Mouse (Mus musculus) granulocyte monocyte progenitor cell, adult 5-6 weeks (primary cell): ENCODE results near the gene Cyp2d9. TPM values are rescaled to one million over a fixed set of nuclear protein-coding genes. Genes with fewer than 3 reads are reported as not detected.
"Not testable (repeated sequence)": the region's sequence is repeated elsewhere in the genome, so short reads cannot be mapped to it uniquely, and the experiment has no call there.

Experiments
- ATAC-seq: replicated peaks from 2 replicates; pipeline ENCODE4 v1.8.0; 2016; ENCODE audit warnings: mild to moderate bottlenecking, moderate TSS enrichment, inconsistent platforms; ENCODE audit not compliant: poor library complexity, severe bottlenecking
- total RNA-seq, 2 experiments: library from RNA; stranded (forward) in 1 of 2; stranded (reverse) in 1 of 2; fragments of 200-712, 200-1000 nt in 1 of 2; fragments of >200 nt in 1 of 2; fragmentation: Nextera tagmentation in 1 of 2; gene quantifications; 2 replicates each; pipeline ENCODE4 v1.2.3; 2014 to 2017

Cyp2d9 gene
- total RNA-seq, 2 experiments from 2014 or later, result not detected

DNA sequence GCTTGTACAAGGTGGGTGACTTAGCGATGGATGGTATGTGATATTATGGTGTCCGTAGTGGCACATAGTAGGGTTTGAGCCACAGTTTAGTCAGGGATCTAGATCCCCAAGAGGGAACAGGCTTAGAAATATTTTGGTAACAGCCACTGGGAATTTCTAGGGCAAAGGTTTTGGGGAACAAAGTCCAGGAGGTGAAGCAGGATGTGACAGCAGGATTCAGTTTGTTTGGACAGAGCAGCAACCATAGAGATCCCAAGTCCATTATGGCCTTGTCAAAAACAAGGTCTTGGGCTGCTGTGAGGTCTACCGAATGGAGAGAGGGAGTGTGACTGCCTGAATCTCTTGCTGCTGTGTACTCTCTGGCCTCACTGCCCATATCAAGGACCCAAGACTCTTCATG lies 10.4 kb downstream of the Cyp2d9 start:
- no peak for ATAC-seq

DNA sequence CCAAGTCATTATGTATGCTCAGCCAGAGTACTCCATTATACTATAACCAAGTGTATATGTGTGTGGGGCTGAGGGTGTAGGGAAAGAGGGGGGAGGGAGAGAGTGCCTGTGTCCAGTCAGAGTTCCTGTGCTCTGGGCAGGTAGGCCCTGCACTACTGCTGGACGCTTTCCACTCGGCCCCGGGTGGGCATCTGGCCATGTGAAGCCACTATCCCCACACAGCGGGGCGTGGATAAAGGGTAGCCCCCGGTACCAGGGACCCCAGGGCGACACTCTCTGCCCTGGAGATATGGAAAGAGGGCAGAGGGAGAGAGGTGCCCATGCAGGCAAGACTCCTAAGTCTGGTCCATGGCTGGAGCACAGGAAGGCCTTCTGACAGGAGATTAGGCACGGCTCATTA lies 12.0 kb downstream of the Cyp2d9 start:
- no peak for ATAC-seq

DNA sequence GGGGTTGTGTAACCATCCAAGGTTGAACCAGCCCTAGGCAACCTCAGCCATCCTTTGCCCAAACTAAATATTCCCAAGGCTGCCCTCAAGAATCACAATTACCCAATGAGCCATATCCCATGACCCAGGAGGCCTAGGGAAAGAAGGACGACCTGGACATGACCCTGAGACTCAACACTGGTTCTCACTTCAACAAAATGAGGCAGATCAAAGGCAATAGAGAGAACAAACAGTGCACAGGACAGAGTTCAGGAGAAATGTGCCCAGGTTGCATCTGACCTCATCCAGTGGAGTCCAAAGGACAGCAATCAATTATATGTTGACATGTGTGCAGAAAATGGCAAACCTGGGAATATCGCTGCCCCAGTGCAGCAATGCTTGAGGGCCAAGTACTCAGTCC lies 16.8 kb downstream of the Cyp2d9 start:
- not testable (repeated sequence) for ATAC-seq

DNA sequence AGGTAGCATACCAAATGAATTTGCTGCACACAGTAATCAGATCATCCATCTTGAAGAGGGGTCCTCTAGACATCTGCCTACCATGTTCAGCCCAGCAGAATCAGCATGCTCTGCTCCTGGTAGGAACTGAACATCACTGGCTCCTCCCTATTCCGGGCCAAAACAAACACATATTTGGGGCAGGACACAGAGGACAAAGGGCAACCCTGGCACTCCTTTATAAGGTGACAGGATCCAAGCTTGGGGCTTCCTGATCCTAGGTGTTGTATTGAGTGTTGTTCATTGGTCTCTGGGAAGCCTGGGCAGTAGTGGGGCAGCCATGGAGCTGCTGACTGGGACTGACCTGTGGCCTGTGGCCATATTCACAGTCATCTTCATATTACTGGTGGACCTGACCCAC lies 18.9 kb downstream of the Cyp2d9 start:
- ATAC-seq, result not testable (repeated sequence)

DNA sequence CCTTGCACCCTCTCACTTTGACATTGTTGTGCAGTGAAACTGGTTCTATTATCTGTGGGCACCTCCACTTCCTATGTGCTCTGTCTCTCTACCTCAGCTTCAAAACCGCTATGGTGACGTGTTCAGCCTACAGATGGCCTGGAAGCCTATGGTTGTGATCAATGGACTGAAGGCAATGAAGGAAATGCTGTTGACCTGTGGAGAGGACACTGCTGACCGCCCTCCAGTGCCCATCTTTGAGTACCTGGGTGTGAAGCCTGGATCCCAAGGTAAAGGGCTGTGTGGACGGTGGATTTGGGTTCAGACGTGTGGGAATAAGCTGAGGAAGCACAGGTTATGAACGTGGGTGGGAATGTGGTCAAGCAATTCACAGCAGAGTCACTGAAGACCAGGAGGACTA lies 20.3 kb downstream of the Cyp2d9 start:
- not testable (repeated sequence) for ATAC-seq

DNA sequence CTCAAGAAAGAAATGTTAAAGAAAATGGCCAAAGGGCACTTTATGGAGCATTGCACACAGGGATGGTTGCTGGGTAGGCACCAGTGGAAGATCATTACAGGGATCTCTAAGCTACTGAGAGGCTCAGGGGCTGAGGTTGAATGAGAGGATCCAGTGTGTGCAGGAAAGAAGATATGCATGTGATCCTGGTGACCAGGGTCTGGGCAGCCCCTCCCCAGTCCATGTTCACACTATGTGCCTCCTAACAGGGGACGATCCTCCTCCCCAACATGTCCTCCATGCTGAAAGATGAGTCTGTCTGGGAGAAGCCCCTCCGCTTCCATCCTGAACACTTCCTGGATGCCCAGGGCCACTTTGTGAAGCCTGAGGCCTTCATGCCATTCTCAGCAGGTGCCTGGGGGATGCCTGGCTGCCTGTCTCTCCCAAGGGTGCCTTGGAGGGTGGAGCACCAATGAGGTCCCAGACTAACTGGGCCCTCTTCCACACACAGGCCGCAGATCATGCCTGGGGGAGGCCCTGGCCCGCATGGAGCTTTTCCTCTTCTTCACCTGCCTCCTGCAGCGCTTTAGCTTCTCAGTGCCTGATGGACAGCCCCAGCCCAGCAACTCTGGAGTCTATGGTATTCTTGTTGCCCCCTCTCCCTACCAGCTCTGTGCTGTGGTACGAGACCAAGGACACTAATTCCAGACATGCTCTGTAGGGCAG lies 23.0 kb downstream of the Cyp2d9 start:
- not testable (repeated sequence) for ATAC-seq

DNA sequence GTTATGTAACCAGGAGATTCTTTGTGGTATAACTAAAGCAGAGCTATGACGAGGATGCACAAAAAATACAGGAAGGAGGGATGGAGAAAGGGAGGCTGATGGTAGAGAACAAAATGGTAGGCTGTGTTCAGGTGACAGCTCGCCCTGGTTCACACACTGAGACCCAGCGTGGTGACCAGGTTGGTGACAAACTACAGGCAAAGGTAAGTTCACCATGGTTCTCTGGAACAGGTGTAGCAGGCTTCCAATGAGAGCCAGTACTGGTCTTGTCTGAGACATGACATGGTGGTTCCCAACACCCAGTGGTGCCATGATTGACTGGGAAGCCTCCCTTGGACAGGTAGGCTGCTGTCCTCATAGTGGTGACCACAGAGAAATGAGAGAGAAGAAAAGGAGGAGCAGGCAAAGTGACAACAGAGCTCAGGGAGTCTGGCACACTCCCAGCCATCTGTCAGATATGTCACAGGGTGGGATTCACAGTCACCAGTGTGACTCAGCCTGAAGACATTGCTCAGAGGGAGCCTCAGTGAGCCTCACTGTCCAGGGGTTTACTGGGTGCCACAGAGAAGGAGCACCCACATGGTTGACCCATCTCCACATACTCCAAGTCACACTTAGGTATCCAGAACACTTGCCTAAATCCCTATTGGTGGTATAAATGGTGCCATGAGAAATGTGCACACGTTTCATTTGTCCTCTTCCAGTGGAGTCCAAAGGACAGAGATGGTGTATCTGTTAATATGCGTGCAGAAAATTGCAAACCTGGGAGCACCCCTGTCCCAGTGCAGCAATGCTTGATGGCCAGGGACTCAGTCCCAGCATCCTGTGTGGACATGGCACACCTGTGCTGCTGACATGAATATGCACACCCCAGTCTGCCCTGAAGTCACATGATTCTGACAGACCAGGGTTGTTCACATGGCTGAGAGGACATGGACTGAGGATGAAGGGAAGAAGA lies 24.1 kb downstream of the Cyp2d9 start:
- no peak for ATAC-seq

DNA sequence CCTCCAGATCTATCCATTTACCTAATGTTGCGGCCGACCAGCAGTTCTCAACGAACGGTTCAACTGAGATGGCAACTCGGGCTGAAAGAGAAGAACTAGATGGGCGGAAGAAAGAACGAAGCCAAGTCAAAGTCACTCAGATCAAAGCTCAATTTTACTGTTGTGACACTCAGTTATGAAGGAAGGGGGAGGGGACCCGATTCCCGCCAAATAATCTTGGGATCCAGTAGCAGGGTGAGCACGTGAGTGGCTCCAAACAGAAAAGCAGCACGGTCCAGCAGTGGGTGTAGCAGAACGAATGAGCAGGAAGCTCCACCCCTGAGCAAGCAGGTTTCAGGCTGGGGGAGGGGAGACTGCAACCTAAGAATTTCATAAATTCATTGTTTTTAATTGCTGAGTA lies 26.0 kb downstream of the Cyp2d9 start:
- not testable (repeated sequence) for ATAC-seq

DNA sequence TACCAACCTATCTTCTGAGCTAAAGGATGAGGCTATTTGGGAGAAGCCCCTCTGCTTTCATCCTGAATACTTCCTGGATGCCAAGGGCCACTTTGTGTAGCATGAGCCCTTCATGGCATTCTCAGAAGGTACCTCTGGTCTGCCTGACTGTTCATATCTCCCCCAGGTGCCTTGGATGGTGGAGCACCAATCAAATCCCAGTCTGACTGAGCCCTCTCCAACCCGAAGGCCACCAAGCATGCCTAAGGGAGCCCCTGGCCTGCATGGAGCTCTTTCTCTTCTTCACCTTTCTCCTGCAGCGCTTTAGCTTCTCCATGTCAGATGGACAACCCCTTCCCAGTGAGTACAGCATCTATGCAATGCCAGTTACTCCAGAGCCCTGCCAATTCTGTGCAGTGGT lies 31.5 kb downstream of the Cyp2d9 start:
- no peak for ATAC-seq

DNA sequence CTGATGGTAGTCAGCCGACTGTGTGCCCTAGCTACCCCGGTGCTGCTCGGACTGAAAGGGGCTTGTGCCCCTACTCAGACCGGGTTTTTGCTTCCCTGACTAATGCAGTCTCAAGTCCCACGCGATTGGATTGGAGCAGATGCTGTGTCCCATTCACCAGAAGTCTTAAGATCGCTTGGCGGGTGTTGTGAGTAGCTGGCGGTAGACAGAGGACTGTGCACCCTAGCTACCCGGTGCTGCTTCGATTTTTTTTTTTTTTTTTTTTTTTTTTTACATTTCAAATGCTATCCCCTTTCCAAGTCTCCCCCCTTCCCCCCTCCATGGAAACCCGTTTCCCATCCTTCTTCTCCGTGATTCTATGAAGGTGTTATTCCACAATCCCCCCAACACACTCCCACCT lies 61.0 kb downstream of the Cyp2d9 start:
- ATAC-seq, result not testable (repeated sequence)

Other genes with a start within 250 kb of the Cyp2d9 start
- gene Shisa8, start 220.6 kb upstream of the Cyp2d9 start, total RNA-seq (2014; fragmentation: Nextera tagmentation), result not detected in 2 replicates
- gene Shisa8, start 220.6 kb upstream of the Cyp2d9 start, total RNA-seq (2017), result not detected in 2 replicates
- 0.49 TPM in 1 of 2 replicates, not detected in the other for gene Tnfrsf13c, start 209.1 kb upstream of the Cyp2d9 start, total RNA-seq (2014; fragmentation: Nextera tagmentation)
- gene Tnfrsf13c, start 209.1 kb upstream of the Cyp2d9 start, total RNA-seq (2017), result 0.46 TPM in 1 of 2 replicates, not detected in the other
- gene Cenpm, start 188.7 kb upstream of the Cyp2d9 start, total RNA-seq (2014; fragmentation: Nextera tagmentation), result 15.1 and 39.8 TPM in 2 replicates
- gene Cenpm, start 188.7 kb upstream of the Cyp2d9 start, total RNA-seq (2017), result 21.9 and 22.0 TPM in 2 replicates
- gene 1500009C09Rik, start 181.0 kb upstream of the Cyp2d9 start, total RNA-seq (2014; fragmentation: Nextera tagmentation), result not detected in 2 replicates
- gene 1500009C09Rik, start 181.0 kb upstream of the Cyp2d9 start, total RNA-seq (2017), result not detected in 2 replicates
- gene Sept3, start 158.5 kb upstream of the Cyp2d9 start, total RNA-seq (2014; fragmentation: Nextera tagmentation), result 0.28 and 1.1 TPM in 2 replicates
- gene Sept3, start 158.5 kb upstream of the Cyp2d9 start, total RNA-seq (2017), result 0.13 and 0.67 TPM in 2 replicates
- 0.52 TPM in 1 of 2 replicates, not detected in the other for gene Wbp2nl, start 134.5 kb upstream of the Cyp2d9 start, total RNA-seq (2014; fragmentation: Nextera tagmentation)
- gene Wbp2nl, start 134.5 kb upstream of the Cyp2d9 start, total RNA-seq (2017), result not detected in 2 replicates
- 45.0 and 63.1 TPM in 2 replicates for gene Naga, start 94.5 kb upstream of the Cyp2d9 start, total RNA-seq (2014; fragmentation: Nextera tagmentation)
- gene Naga, start 94.5 kb upstream of the Cyp2d9 start, total RNA-seq (2017), result 34.0 and 50.4 TPM in 2 replicates
- gene Pheta2, start 94.5 kb upstream of the Cyp2d9 start, total RNA-seq (2014; fragmentation: Nextera tagmentation), result 2.7 and 5.4 TPM in 2 replicates
- gene Pheta2, start 94.5 kb upstream of the Cyp2d9 start, total RNA-seq (2017), result 1.9 and 4.1 TPM in 2 replicates
- gene Smdt1, start 94.5 kb upstream of the Cyp2d9 start, total RNA-seq (2014; fragmentation: Nextera tagmentation), result 192 and 201 TPM in 2 replicates
- 84.4 and 94.6 TPM in 2 replicates for gene Smdt1, start 94.5 kb upstream of the Cyp2d9 start, total RNA-seq (2017)
- 266 and 267 TPM in 2 replicates for gene Ndufa6, start 79.1 kb upstream of the Cyp2d9 start, total RNA-seq (2014; fragmentation: Nextera tagmentation)
- gene Ndufa6, start 79.1 kb upstream of the Cyp2d9 start, total RNA-seq (2017), result 173 and 202 TPM in 2 replicates
- gene Cyp2d22, start 53.2 kb upstream of the Cyp2d9 start, total RNA-seq (2014; fragmentation: Nextera tagmentation), result 0.54 TPM in 1 of 2 replicates, not detected in the other
- gene Cyp2d22, start 53.2 kb upstream of the Cyp2d9 start, total RNA-seq (2017), result not detected in 2 replicates
- gene Cyp2d11, start 39.4 kb upstream of the Cyp2d9 start, total RNA-seq (2014; fragmentation: Nextera tagmentation), result not detected in 2 replicates
- not detected in 2 replicates for gene Cyp2d11, start 39.4 kb upstream of the Cyp2d9 start, total RNA-seq (2017)
- gene Cyp2d10, start 26.2 kb upstream of the Cyp2d9 start, total RNA-seq (2014; fragmentation: Nextera tagmentation), result not detected in 2 replicates
- gene Cyp2d10, start 26.2 kb upstream of the Cyp2d9 start, total RNA-seq (2017), result not detected in 2 replicates
- gene Cyp2d12, start 121.6 kb downstream of the Cyp2d9 start, total RNA-seq (2014; fragmentation: Nextera tagmentation), result not detected in 2 replicates
- gene Cyp2d12, start 121.6 kb downstream of the Cyp2d9 start, total RNA-seq (2017), result not detected in 2 replicates
- not detected in 2 replicates for gene Cyp2d34, start 187.5 kb downstream of the Cyp2d9 start, total RNA-seq (2014; fragmentation: Nextera tagmentation)
- gene Cyp2d34, start 187.5 kb downstream of the Cyp2d9 start, total RNA-seq (2017), result not detected in 2 replicates